Mouse (Mus musculus): ENCODE data around the gene Sohlh2. TPM values are rescaled to one million over a fixed set of nuclear protein-coding genes. Genes with fewer than 3 reads are reported as not detected.

The Sohlh2 gene
- polyA plus RNA-seq, 1 experiment from 2014 or later, result not detected

DNA sequence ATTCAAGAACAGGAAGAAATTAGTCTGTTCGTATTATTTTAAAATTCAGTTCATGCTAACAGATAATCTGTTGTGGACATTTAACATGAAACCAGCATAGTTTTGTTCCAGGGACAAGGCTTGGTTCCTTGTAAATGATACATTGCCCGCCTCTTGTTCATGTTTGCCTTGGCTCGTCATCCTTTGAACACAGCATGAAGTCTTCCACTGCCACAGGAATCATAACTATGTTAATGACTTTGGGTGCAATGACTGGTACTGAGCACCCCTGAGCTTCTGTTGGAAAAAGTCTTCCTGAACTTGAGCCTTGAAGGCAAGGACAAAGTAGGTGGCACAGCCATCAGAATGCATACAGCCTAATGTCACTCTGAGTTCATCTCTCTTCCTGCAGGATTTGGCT is 66.2 kb downstream of the Sohlh2 start:
- Histone ChIP-seq H3K4me2 (replicated peaks) (no peak overlapping the region), H3K36me3 (peaks cover 28% of the 10 kb centered on the region), H3K9ac (no peak overlapping the region), H3K4me1 (peaks cover 28% of the 10 kb centered on the region), H3K4me3 (no peak overlapping the region), H3K27ac (no peak overlapping the region), H3K9me3 (no peaks in the 10 kb centered on the region), H3K27me3 (replicated peaks) (no peaks in the 10 kb centered on the region)
- ATAC-seq (ENCODE audit: low FRiP score, low read depth), result no peak
- 85% methylated on average over 3 of the region's 3 CpGs for WGBS

DNA sequence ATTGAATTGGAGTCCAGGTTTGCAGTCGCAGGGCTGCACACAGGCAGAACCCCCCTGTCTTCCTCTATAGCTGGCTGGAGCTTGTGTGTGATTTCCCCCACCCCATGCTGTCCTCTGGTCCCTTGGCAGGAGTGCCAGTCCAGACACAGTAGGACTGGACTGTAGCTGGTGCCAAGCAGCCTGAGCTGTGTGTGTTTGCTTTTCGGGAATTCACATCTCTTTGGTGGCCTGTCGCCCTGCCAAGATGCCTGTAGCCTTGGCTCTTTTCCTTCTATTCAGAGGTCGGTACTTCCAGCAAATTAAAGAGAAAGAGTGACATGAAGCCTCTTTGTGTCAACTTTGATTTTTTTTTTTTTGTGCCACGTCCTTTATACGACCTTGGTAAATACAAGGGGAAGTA is 66.7 kb downstream of the Sohlh2 start:
- Histone ChIP-seq H3K36me3 (peaks cover 31% of the 10 kb centered on the region), H3K4me3 (no peak overlapping the region), H3K27me3 (replicated peaks) (no peaks in the 10 kb centered on the region), H3K4me1 (peaks cover 25% of the 10 kb centered on the region), H3K4me2 (replicated peaks) (no peak overlapping the region), H3K27ac (no peak overlapping the region), H3K9me3 (no peaks in the 10 kb centered on the region), H3K9ac (no peak overlapping the region)
- no peak for ATAC-seq (ENCODE audit: low FRiP score, low read depth)
- WGBS, result 80% methylated on average over 6 of the region's 6 CpGs

DNA sequence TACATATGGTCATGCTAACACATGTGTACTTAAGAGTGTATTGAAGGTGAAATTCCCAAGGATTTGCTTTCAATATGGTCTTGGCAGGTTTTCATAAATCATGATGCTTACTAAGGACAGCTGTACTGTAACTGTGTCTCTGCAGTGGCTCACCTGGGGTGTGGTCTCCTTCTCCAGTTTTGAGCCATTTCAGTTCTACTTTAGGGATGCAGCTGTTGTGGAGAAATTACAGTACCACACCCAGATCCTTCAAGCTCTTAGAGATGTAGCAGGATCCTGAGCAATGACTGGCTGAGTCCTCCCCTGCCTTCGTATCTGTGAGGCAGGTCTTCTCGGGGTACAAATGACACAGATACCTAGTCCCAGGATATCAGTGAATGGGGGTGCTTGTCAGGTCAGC is 68.8 kb downstream of the Sohlh2 start:
- no peaks in the 10 kb centered on the region for H3K27me3 ChIP-seq (replicated peaks)
- no peak overlapping the region for H3K27ac ChIP-seq
- H3K4me3 ChIP-seq, result no peak overlapping the region
- no peak overlapping the region for H3K4me2 ChIP-seq (replicated peaks)
- WGBS, result 87% methylated on average over 2 of the region's 2 CpGs
- H3K9ac ChIP-seq, result no peak overlapping the region
- H3K36me3 ChIP-seq, result peaks cover 38% of the 10 kb centered on the region
- H3K9me3 ChIP-seq, result no peaks in the 10 kb centered on the region
- ATAC-seq (ENCODE audit: low FRiP score, low read depth), result no peak
- H3K4me1 ChIP-seq, result peaks cover 13% of the 10 kb centered on the region; the same call in 1 of the 2 replicates

Small RNA genes lying within 50 kb of the gene (microRNA-seq; reads per million reads assigned to microRNA genes)
- not detected for gene Gm22029

Other genes starting within 250 kb of the Sohlh2 start
- gene Ccna1, start 126.5 kb upstream of the Sohlh2 start, polyA plus RNA-seq (2016; fragmentation: Nextera tagmentation; extraction: Ambion mirVana), result 1.8 and 2.0 TPM in 2 replicates
- gene Spg20, start 69.9 kb upstream of the Sohlh2 start, polyA plus RNA-seq (2016; fragmentation: Nextera tagmentation; extraction: Ambion mirVana), result 34.2 and 37.4 TPM in 2 replicates
- gene Ccdc169, start 44.7 kb upstream of the Sohlh2 start, polyA plus RNA-seq (2016; fragmentation: Nextera tagmentation; extraction: Ambion mirVana), result not detected in 2 replicates
- gene Dclk1, start 60.3 kb downstream of the Sohlh2 start, polyA plus RNA-seq (2016; fragmentation: Nextera tagmentation; extraction: Ambion mirVana), result 171 and 184 TPM in 2 replicates